Mouse (Mus musculus) small intestine, adult 2 months (tissue): ENCODE data around the gene Olfr221. TPM values are rescaled to one million over a fixed set of nuclear protein-coding genes. Genes with fewer than 3 reads are reported as not detected.
A peak's percentile ranks its signal among the peaks of the same experiment; 100 is the strongest.

Experiments
- H3K27ac ChIP-seq: fragments of 200-500 bp; 2 replicates; pipeline ENCODE4 v1.5.1; 2012; ENCODE audit warnings: low read depth, low read length, control low read depth, inconsistent platforms; ENCODE audit not compliant: insufficient read depth
- H3K27me3 ChIP-seq: fragments of 200-500 bp; 2 replicates; pipeline ENCODE4 v1.6.1; 2012; ENCODE audit warnings: mild to moderate bottlenecking, moderate library complexity, low read length, inconsistent platforms; ENCODE audit not compliant: control insufficient read depth, insufficient read depth
- H3K36me3 ChIP-seq: fragments of 200-500 bp; 2 replicates; pipeline ENCODE4 v1.6.1; 2012; ENCODE audit warnings: mild to moderate bottlenecking, low read length, control low read depth, inconsistent platforms; ENCODE audit not compliant: control insufficient read depth, insufficient read depth
- H3K4me1 ChIP-seq: fragments of 200-500 bp; 2 replicates; pipeline ENCODE4 v1.6.1; 2012; ENCODE audit warnings: low read length, inconsistent platforms, mixed read lengths; ENCODE audit not compliant: control insufficient read depth, insufficient read depth, insufficient read length
- H3K4me3 ChIP-seq: fragments of 200-500 bp; 2 replicates; pipeline ENCODE4 v1.5.1; 2012; ENCODE audit warnings: low read depth, mild to moderate bottlenecking, control low read depth, inconsistent platforms, low read length, moderate library complexity
- CTCF ChIP-seq: fragments of 200-500 bp; IDR thresholded peaks from 2 replicates; pipeline ENCODE4 v1.5.1; 2012; ENCODE audit warnings: low read depth, mild to moderate bottlenecking, control low read depth, inconsistent platforms, low read length, moderate library complexity, mixed read lengths; ENCODE audit not compliant: insufficient replicate concordance, insufficient read length; ENCODE audit errors: extremely low read depth
- POLR2A ChIP-seq: fragments of 200-500 bp; IDR thresholded peaks from 2 replicates; pipeline ENCODE4 v1.6.1; 2012; ENCODE audit warnings: low read depth, mild to moderate bottlenecking, control low read depth, inconsistent platforms, low read length, moderate library complexity
- WGBS: fragments of 180-500 bp; shearing (Covaris S2); methylation state at CpG from one replicate; pipeline ENCODE4 v1.1.7; 2018; 5-methylcytosine and 5-hydroxymethylcytosine counted together
- polyA plus RNA-seq: library from polyadenylated mRNA; depleted of rRNA; stranded (reverse); fragments of >200 nt; gene quantifications from 2 replicates; pipeline ENCODE4 v1.2.3, GENCODE M21; 2012

Olfr221 gene
- polyA plus RNA-seq, 1 experiment = not detected

DNA sequence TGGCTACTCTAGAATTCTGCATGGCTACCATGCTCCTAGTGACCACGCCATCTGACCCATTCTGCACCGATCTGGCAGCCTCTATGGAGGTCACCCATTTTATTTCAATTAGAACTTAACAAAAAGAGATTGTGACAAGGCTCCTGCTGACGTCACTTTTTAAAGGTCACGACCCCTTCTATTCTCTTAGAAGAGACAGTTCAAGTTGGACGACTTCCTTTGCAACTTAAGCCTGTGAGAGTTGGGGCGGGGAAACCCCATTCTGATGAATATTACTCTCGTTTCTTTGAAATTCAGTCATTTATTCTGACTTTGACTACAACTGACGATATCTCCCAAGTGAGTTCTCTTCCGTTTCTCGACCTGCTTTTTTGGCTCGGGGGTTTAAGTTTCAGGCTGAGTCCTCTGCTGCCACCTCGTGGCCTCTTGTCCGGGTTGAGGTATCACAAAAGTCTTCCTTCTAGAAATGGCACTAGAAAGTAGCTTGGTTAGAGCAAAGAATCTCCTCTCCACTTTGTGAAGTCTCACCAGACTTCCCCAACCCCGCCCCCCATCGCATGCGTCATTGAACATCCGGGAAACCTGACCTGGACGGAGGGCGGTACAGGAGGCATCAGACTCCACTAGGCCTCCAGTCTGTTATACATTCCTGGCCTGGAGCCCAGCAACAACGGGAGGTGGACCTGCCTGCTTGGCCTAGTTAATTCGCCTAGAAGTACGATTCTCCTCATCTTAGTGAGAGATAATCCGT, 19.4 kb downstream of the Olfr221 start:
- Histone ChIP-seq H3K27ac (peak overlapping the region; percentile 65), H3K36me3 (no peaks in the 10 kb centered on the region), H3K4me3 (peak overlapping the region; percentile 39), H3K4me1 (peaks cover 11% of the 10 kb centered on the region), H3K27me3 (no peaks in the 10 kb centered on the region)
- WGBS = 6% methylated on average over 23 of the region's 23 CpGs
- no peak for TF ChIP-seq POLR2A
- TF ChIP-seq CTCF = peak; percentile 84; the same call in 1 of the 2 replicates

DNA sequence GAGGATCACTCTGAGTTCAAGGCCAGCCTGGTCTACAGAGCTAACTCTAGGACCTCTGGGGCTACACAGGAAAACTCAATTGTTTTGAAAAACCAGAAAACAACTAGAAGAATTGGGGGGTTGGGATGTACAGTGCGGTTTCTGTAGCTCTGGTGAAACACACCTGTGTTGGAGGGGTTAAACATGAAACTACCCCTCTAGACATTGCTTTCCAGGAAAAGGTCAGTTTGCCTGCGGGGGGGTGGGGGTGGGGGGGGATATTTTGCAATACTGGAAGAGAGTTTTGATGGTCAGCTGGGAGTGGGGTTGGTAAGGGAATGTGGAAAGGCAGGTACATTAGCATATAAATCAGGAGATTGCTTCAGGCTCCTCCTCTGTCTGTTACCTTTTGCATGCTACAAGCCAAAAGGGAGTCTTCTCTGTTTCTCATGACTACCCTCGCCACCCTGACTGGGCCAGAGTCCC, 20.0 kb downstream of the Olfr221 start:
- Histone ChIP-seq H3K27me3 (no peaks in the 10 kb centered on the region), H3K36me3 (no peaks in the 10 kb centered on the region), H3K4me3 (no peak overlapping the region), H3K4me1 (peaks cover 11% of the 10 kb centered on the region), H3K27ac (peak overlapping the region; percentile 65)
- TF ChIP-seq CTCF = no peak
- TF ChIP-seq POLR2A = no peak
- WGBS = 58% methylated on average over 3 of the region's 3 CpGs

DNA sequence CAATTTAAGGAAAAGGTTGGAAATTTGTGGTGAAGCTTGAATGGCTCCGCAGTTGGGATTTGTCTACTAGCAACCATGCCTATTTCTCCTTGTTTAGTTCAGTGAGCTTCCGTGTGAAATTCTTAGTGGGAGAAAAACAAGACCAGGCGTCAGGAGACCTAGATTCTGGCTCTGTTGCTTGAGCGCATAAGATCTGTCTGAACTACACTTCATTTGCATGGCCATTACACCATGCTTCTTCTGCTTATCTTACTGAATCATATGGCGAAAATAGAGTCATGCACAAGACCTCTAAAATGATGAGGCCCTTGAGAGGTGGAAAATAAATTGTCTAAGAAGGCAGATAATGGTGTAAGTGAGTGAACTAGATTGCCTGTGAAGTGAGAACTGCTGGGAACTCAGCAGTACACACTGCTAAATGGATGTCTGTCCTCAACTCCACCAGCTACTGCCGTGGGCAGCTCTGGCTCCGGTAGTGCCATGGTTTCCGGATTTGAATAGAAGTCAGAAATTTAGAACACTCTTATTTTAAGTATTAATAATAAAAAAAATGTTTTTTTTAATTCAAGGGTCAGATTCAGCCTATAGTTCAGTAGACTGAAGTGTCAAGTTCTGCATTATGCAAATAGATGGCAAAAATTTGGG, 20.6 kb downstream of the Olfr221 start:
- H3K27ac ChIP-seq = no peak overlapping the region

DNA sequence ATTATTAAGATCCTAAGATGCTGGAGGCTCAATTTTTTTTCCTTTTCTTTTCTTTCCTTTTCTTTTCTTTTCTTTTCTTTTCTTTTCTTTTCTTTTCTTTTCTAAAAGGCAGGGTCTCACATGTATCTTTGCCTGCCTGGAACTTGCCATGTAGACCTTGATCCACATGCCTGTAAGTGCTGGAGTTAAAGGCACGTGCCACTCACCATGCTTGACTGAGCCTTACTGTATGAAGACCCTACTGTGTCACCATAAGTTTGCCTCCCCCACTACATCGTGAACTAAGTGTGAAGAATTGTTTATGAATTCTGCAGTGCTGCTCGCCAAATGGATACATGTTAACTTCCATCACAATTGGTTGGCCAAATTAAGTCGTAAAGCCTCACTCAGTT, 21.1 kb downstream of the Olfr221 start:
- no peak overlapping the region for H3K27ac ChIP-seq
- peaks cover 14% of the 10 kb centered on the region for H3K4me1 ChIP-seq
- no peaks in the 10 kb centered on the region for H3K27me3 ChIP-seq
- no peaks in the 10 kb centered on the region for H3K36me3 ChIP-seq
- 70% methylated on average over 4 of the region's 4 CpGs for WGBS
- TF ChIP-seq POLR2A = no peak
- no peak for TF ChIP-seq CTCF
- no peak overlapping the region for H3K4me3 ChIP-seq

More for the DNA sequence above, 20.6 kb downstream of the Olfr221 start:
- no peak for TF ChIP-seq CTCF
- 93% methylated on average over 8 of the region's 8 CpGs for WGBS
- no peaks in the 10 kb centered on the region for H3K27me3 ChIP-seq
- no peaks in the 10 kb centered on the region for H3K36me3 ChIP-seq
- peaks cover 11% of the 10 kb centered on the region for H3K4me1 ChIP-seq
- H3K4me3 ChIP-seq = no peak overlapping the region

DNA sequence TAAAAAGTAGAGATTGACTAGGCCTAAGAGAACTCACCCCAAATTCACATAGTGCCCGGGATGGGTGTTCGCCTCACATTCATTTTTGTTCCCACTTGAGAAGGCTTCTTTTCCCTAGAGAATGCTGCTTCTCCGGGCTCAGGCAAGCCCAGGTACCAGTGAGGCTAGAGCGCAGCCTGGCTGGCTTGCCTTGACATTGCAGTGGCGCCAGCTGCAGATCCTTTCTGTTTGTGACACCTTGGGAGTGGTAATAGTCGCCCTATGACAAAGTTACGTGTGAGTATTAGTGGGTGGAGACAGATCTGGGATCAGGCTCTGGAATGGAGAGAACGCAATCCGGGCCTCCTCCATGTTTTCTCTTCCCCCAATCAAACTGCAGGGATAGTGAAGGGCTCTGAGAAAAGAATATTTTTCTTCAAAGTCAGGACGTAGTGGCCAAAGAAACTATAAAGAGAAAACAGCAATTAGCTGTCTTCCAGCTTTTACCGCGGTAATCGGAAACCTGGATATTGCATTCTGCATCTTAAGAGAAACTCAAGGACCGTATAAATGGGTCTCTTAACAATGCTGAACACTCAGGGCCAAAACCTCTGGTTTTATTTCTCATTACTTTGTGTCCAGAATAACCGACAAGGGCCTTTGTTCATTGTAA, 21.6 kb downstream of the Olfr221 start, which contains the start of gene Zfp219:
TSS of gene Zfp219 (minus strand) at position 248 of the 652 bp plus-strand sequence.
- TF ChIP-seq CTCF = peak; percentile 81; the same call in 1 of the 2 replicates
- peak; percentile 66 for TF ChIP-seq POLR2A
- peak within 1 kb of the TSS; percentile 77 for H3K4me3 ChIP-seq
- 5% methylated on average over 15 of the region's 15 CpGs for WGBS
- H3K27me3 ChIP-seq = no peaks in the 10 kb centered on the region
- H3K27ac ChIP-seq = peak within 1 kb of the TSS; percentile 98
- peaks cover 19% of the 10 kb centered on the region for H3K4me1 ChIP-seq
- H3K36me3 ChIP-seq = no peaks in the 10 kb centered on the region

DNA sequence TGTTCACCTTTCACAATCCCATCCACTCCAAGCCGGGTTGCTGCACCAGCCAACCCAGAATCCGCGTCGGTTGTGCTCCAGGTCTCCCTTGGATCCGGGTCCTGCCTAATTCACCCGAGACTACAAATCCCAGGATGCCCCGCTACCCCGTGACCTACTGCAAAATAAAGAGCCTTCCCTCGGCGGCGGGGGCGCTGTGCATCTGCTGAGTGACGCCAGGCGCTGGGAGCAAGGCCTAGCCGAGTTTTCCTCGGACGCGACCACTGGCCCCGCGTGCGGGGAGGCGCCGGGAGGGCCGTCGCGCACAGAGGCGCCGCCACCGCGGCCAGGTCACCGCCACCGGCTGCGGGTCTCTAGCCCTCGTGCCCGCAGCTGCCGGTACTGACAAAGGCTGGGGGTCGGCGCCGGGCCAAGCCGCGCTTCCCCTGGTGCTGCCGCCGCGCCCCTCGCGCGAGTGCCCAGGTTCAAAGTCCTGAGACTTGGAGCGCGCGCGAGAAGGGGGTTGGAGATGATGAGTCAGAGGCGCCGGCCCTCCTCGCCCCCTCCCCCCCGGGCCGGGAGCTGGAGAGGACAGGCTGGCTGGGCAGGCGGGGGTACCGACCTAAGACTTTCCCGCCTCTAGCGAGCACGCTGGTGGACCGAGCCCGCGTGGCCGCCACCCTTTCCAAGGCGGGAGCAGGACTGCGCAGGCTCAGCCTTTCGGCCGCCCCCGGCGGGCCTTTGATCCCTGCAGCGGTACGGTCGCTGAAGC, 22.5 kb downstream of the Olfr221 start:
- Histone ChIP-seq H3K36me3 (no peaks in the 10 kb centered on the region), H3K27me3 (no peaks in the 10 kb centered on the region), H3K27ac (peak overlapping the region; percentile 98), H3K4me1 (peaks cover 21% of the 10 kb centered on the region), H3K4me3 (peak overlapping the region; percentile 77)
- WGBS = under 1% methylated on average over 74 of the region's 74 CpGs
- TF ChIP-seq CTCF = peak; percentile 33; the same call in 1 of the 2 replicates
- peak; percentile 11 for TF ChIP-seq POLR2A
